Mouse (Mus musculus) C2C12 (cell line): Measurements from ENCODE around the gene Mup19. TPM values are rescaled to one million over a fixed set of nuclear protein-coding genes. Genes with fewer than 3 reads are reported as not detected.
"Not testable (repeated sequence)": the region's sequence is repeated elsewhere in the genome, so short reads cannot be mapped to it uniquely, and the experiment has no call there.

Experiments
- H3K27me3 ChIP-seq: one replicate; pipeline ENCODE4 v1.6.1; 2011; ENCODE audit not compliant: control insufficient read depth, insufficient read depth, insufficient read length
- H3K36me3 ChIP-seq: one replicate; pipeline ENCODE4 v1.6.1; 2011; ENCODE audit not compliant: control insufficient read depth, insufficient read depth
- H3K4me3 ChIP-seq: one replicate; pipeline ENCODE4 v1.5.1; 2011; ENCODE audit warnings: mild to moderate bottlenecking, control low read depth; ENCODE audit not compliant: poor library complexity, insufficient read depth, severe bottlenecking
- H3K79me2 ChIP-seq: one replicate; pipeline ENCODE4 v1.6.1; 2011; ENCODE audit not compliant: control insufficient read depth, insufficient read depth
- H3K79me3 ChIP-seq: one replicate; pipeline ENCODE4 v1.6.1; 2011; ENCODE audit warnings: low read depth, control low read depth
- H3ac ChIP-seq: one replicate; pipeline ENCODE3; 2011; ENCODE audit warnings: low read depth; ENCODE audit not compliant: control insufficient read depth, insufficient read length
- CEBPB ChIP-seq: IDR thresholded peaks from one replicate; pipeline ENCODE4 v1.6.1; 2011; ENCODE audit warnings: low read depth, mild to moderate bottlenecking, control low read depth, moderate library complexity
- CTCF ChIP-seq: IDR thresholded peaks from one replicate; pipeline ENCODE4 v1.5.1; 2011; ENCODE audit not compliant: control insufficient read depth, insufficient read depth, insufficient read length
- FOSL1 ChIP-seq: IDR thresholded peaks from one replicate; pipeline ENCODE4 v1.8.0; 2011; ENCODE audit warnings: mild to moderate bottlenecking, low read length; ENCODE audit not compliant: poor library complexity, insufficient read depth, severe bottlenecking
- MAX ChIP-seq: IDR thresholded peaks from one replicate; pipeline ENCODE4 v1.6.1; 2011; ENCODE audit warnings: mild to moderate bottlenecking, control low read depth
- MYOD1 ChIP-seq: IDR thresholded peaks from one replicate; pipeline ENCODE4 v1.6.1; 2011; ENCODE audit warnings: low read depth; ENCODE audit not compliant: control insufficient read depth, insufficient read length
- MYOG ChIP-seq: IDR thresholded peaks from one replicate; pipeline ENCODE4 v1.6.1; 2011; ENCODE audit not compliant: control insufficient read depth, insufficient read length; ENCODE audit errors: extremely low read depth
- USF1 ChIP-seq: IDR thresholded peaks from one replicate; pipeline ENCODE4 v1.6.1; 2011; ENCODE audit warnings: low read depth, mild to moderate bottlenecking, control low read depth, moderate library complexity
- long read RNA-seq, 2 experiments: library from polyadenylated mRNA; unstranded; transcript quantifications; one replicate each; pipeline ENCODE4 v2.0.0; 2019 to 2020
- polyA plus RNA-seq: library from polyadenylated mRNA; unstranded; fragments of >200 nt; fragmentation: generic; extraction: Trizol; gene quantifications from one replicate; pipeline ENCODE4 v1.2.1, GENCODE M21; 2012; ENCODE audit warnings: missing spikeins

The Mup19 gene
- not detected for polyA plus RNA-seq
- long read RNA-seq, experiment 1 = 0 reads
- long read RNA-seq, experiment 2 = 0 reads

DNA sequence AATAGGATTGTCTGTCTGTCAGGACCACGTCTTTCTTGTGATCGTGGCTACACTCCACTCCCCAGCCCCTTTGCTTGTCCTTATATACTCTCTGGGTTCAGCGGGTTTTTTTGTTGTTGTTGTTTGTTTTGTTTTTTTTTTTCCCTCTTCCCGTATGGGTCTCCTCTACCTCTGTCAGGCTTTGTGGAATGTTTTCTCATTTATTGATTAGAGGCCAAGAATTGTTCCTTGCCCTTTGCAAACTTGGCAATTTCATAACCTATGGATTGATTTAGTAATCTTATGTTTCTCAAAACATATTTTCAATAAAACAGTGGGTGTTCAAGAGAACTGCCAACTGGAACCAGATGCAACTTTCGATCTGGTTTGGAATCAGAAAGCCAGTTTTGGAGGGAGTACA, at the start of gene Mup19:
Gene Mup19, minus strand, starts transcription at position 101 of the 400 bp plus-strand sequence.
- not testable (repeated sequence) for H3ac ChIP-seq, H3K4me3 ChIP-seq, H3K36me3 ChIP-seq, H3K27me3 ChIP-seq, H3K79me2 ChIP-seq, H3K79me3 ChIP-seq

DNA sequence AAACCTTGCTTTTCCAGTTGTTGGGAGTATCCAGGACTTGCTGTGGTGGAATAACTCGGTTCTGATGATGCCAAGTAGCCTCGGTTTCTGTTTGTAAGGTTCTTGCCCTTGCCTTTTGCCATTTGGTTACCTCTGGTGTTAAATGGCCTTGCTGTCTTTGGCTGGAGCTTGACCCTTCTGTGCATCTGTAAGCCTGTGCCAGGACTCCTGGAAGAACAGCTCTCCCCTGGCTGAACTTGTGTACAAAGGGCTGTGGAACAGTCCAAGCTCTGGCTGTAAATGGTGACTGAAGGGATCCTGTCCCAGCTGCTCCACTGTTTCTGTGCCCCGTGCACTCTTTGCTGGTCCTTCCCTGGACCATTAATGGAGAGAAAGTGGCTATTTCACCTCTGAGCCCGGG, 47.1 kb upstream of the Mup19 start:
- no peak overlapping the region for H3K4me3 ChIP-seq
- H3ac ChIP-seq = no peak overlapping the region
- H3K36me3 ChIP-seq = no peaks in the 10 kb centered on the region
- H3K79me2 ChIP-seq = no peaks in the 10 kb centered on the region
- TF ChIP-seq CEBPB (no peak), MAX (no peak), FOSL1 (no peak), CTCF (no peak), USF1 (no peak), MYOG (no peak), MYOD1 (no peak)
- no peaks in the 10 kb centered on the region for H3K79me3 ChIP-seq
- no peaks in the 10 kb centered on the region for H3K27me3 ChIP-seq

DNA sequence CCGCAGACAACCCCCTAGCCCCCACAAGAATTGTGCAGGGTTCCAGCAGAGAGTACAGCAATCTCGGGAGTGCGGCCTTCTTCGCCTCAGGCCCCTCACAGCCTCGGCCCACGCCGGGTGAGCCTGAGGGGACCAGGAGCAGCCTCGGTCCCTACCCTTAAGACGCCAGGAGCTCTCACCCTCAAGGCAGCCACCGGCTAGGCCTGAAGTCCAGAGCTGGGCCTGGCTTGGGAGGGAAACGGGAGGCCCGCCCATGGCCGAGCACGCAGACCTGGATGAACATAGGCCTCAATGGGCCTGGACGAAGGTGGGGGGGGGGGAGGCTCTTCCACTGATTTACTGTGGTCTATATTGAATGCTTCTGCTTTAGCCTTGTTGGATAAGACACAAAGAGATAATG, 41.1 kb upstream of the Mup19 start:
- no peak for TF ChIP-seq MAX
- no peak for TF ChIP-seq MYOG
- no peak for TF ChIP-seq FOSL1
- TF ChIP-seq MYOD1 = no peak
- no peak for TF ChIP-seq CTCF
- TF ChIP-seq CEBPB = no peak
- TF ChIP-seq USF1 = no peak
- Histone ChIP-seq H3K27me3 (no peaks in the 10 kb centered on the region), H3K36me3 (no peaks in the 10 kb centered on the region), H3K4me3 (no peak overlapping the region), H3K79me2 (no peaks in the 10 kb centered on the region), H3ac (no peak overlapping the region), H3K79me3 (no peaks in the 10 kb centered on the region)

DNA sequence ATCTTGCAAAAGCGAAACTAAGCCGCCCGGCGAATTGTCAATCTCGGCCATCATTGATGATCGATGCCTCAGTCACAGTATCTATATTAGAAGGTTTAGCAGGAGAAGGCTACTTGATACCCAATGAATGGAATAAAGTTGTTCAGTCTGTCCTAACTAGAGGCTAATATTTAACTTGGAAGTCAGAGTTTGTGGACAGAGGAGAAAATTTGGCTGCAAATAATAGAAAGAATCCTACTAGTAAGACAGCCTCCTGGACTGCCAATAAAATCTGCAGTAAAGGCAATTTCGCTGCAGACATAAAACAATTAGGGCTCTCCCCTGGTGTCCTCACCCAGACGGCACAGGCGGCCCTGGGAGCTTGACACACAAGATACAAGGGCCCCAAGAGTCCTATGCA, 40.5 kb upstream of the Mup19 start:
- H3K4me3 ChIP-seq, H3K79me2 ChIP-seq, H3K79me3 ChIP-seq, H3K36me3 ChIP-seq, H3ac ChIP-seq, H3K27me3 ChIP-seq: not testable (repeated sequence)

DNA sequence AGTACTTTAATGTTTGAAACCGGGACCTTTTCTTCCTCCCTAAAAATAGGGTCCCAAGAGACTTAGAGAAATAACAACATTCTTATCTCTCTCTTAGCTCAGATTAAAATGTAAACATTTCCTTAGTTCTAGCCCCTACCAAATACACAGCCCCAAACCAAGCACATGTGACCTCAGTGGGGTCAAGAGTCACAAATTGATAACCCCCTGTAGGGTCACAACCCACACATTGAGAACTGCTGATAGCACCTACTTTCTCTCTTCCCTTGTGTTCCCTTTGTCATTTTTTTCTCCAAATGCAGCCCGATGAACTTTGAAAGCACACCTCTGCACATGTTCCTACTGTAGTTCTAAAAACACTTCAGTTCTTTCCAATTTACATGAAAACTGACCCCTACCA, 33.5 kb upstream of the Mup19 start:
- H3K4me3 ChIP-seq = no peak overlapping the region
- H3K36me3 ChIP-seq = no peaks in the 10 kb centered on the region
- no peaks in the 10 kb centered on the region for H3K27me3 ChIP-seq
- no peaks in the 10 kb centered on the region for H3K79me3 ChIP-seq
- no peaks in the 10 kb centered on the region for H3K79me2 ChIP-seq
- H3ac ChIP-seq = no peak overlapping the region
- no peak for TF ChIP-seq CEBPB
- TF ChIP-seq FOSL1 = no peak
- no peak for TF ChIP-seq MYOG
- no peak for TF ChIP-seq CTCF
- no peak for TF ChIP-seq MYOD1
- no peak for TF ChIP-seq USF1
- TF ChIP-seq MAX = no peak

DNA sequence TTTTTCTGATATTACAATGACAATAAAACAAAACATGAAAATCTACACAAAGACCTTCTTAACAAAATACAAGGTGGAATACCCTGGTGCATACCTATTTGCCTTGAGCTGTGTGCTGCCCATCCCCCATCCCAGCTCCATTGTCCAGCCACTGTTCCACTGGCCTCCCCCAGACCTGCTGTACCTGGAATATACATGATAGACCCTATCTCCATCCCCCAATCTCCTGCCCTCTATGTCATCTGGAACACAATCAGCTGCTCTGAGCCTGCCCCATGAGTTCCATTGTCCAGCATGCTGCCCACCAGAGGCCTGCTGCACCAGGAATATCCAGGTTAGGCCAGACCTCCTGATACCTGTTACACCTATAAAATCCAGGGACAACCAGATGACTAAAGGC, 31.4 kb upstream of the Mup19 start:
- Histone ChIP-seq H3K79me2 (no peaks in the 10 kb centered on the region), H3K27me3 (no peaks in the 10 kb centered on the region), H3K79me3 (no peaks in the 10 kb centered on the region), H3ac (no peak overlapping the region), H3K4me3 (no peak overlapping the region), H3K36me3 (no peaks in the 10 kb centered on the region)
- TF ChIP-seq MYOD1 (no peak), CEBPB (no peak), USF1 (no peak), MYOG (no peak), CTCF (no peak), MAX (no peak), FOSL1 (no peak)
